Mouse (Mus musculus) heart, postnatal 25 days (tissue): ENCODE results near the gene Grcc10. TPM values are rescaled to one million over a fixed set of nuclear protein-coding genes. Genes with fewer than 3 reads are reported as not detected.

Experiments used
- DNase-seq: peaks from one replicate; pipeline ENCODE4 v3.0.0; 2022; ENCODE audit warnings: low spot score
- intact Hi-C: fragments of 180-260 bp; cut with DNase I; formaldehyde crosslinking; loops from one replicate; pipeline ENCODE4 v1.15.1; 2025
- total RNA-seq, 2 experiments: library from RNA; stranded (reverse); gene quantifications; 2 replicates each; pipeline ENCODE4 v1.2.3; 2021

The Grcc10 gene
- total RNA-seq, 2 experiments from 2014 or later: 274 to 277 TPM

- intact Hi-C loops: loop anchor here (2.0 to 5.0 kb wide), 4 partner anchors 15 to 245 kb away; partner anchors contain the start of genes C1ra, Emg1, Lpcat3 and Phb2
Observed at GRCm38 (mm10) chr6:124757909-124758848, 17.0 kb upstream of the Grcc10 start.

GRCm38 (mm10) chr6:124757351-124757880, 16.2 kb upstream of the Grcc10 start:
- intact Hi-C loops: loop anchor here (2.0 to 5.0 kb wide), 3 partner anchors 15 to 95 kb away; partner anchors contain the start of genes Emg1, Lpcat3 and Phb2

More at GRCm38 (mm10) chr6:124757909-124758848, 17.0 kb upstream of the Grcc10 start:
- DNase-seq: no peak

GRCm38 (mm10) chr6:124756652-124757350, 15.6 kb upstream of the Grcc10 start:
- intact Hi-C loops: loop anchor here (2.0 to 5.0 kb wide), 3 partner anchors 14 to 94 kb away; partner anchors contain the start of genes Emg1, Lpcat3 and Phb2
- peak; percentile 75 for DNase-seq

More at GRCm38 (mm10) chr6:124757351-124757880, 16.2 kb upstream of the Grcc10 start:
- no peak for DNase-seq

DNA sequence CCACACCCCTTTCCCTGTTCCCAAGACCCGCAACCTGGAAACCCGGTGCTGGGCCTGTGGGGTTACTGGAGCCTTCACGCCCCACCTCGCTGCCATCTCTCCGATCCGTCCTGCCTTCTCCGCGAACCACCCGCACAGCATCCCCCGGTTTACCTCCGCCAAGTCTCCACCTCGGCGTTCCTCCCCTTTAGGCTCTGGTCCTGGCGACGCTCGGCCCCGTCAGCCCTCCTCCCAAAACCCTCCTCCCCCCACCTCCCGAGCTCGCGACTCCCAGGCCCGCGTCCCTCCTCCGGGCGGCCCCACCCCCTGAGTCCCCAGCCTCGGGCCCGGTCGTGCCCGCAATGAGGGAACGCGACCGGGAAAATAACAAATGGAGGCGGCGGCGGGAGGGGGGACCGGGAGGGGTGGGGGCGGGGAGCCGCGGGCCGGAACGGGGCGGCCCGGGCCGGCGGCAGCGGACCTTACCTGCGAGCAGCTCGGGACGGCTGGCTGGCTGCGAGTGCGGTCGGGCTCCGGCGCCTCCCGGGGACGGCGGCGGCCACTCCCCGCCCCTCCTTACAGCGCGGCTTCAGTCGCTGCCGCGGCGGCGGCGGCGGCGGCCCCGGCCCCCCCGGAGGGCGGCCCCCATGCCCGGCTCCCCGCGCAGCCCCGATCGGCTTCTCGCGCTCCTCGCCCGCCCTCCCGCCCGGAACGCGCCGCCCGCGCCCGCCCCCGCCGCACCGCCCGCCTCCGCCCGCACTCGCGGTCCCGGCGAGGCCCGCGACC, 14.8 kb upstream of the Grcc10 start, which contains the start of the genes Gm45234 and Atn1:
Gm45234 (minus strand) TSS at position 191 of the 765 bp plus-strand sequence.
Atn1 (minus strand) TSS at position 694 of the 765 bp plus-strand sequence.
- DNase-seq: peak; percentile 60
- intact Hi-C loops: loop anchor here (2.0 to 5.0 kb wide), 3 partner anchors 13 to 94 kb away; partner anchors contain the start of genes Emg1, Lpcat3 and Phb2

- intact Hi-C loops: loop anchor here (5.0 kb wide), 2 partner anchors 43 to 93 kb away; partner anchors contain the start of genes Emg1, Lpcat3 and Phb2
- DNase-seq: no peak
Observed at GRCm38 (mm10) chr6:124755306-124755705, 14.1 kb upstream of the Grcc10 start.

GRCm38 (mm10) chr6:124753861-124754260, 12.7 kb upstream of the Grcc10 start:
- no peak for DNase-seq
- intact Hi-C loops: no loop called here

DNA sequence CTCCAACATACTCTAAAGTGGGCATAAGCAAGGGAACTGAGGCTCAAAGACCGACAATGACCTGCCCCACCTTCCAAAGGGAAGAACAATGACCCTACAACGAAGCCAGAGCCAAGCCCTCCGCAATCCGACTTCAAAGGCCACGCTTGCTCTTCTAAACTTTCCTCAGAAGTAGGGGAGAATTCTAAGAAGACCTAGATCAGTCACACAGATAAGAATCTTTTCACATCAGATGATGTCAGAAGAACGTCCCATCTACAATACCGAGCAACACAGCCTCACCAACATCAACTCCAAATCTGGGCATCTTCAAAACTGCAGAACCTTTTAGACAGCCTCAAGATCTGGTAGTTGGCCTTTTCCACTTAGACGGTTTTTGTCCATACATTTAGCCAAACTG, 9.2 kb upstream of the Grcc10 start:
- DNase-seq: no peak
- intact Hi-C loops: no loop called here

GRCm38 (mm10) chr6:124746654-124747632, 5.8 kb upstream of the Grcc10 start:
- intact Hi-C loops: no loop called here
- DNase-seq: no peak

- DNase-seq: no peak
- intact Hi-C loops: no loop called here
Observed at GRCm38 (mm10) chr6:124746296-124746605, 5.1 kb upstream of the Grcc10 start.

DNA sequence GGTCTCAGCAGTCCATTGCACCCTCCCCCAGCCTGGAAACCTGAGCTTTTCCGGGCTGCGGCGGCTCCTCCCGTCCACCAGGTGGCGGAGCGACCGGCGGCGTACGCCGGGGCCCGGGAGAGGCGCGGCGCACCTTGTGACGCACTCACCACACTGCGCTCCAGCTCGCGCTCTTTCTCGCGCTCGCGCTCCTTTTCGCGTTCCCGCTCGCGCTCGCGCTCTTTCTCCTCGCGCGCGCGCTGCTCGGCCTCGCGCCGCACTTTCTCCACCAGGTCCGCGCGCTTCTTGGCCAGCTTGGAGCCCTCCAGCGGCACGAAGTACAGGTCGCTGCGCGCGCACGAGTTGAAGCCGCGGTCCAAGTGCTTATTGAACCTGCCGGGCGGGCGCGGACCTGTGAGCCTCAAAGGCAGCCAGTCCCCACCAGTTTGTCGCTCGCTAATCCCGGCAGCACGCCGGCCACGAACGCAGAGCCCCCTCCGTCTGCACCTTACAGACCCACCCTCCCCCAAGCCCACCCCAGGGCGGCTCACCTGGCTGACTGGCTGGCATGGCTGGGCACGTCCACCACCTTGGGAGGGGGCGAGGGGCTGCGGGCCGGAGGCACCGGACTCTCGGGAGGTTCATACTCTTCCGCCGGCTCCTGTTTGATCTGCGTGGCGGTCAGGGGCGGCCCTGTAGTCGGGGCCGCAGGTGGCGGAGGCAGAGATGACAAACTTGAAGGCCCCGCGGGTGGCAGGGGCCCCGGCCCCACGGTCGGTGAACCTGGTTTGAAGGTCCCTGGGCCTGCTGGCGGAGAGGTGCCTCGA, 4.5 kb upstream of the Grcc10 start:
- peak; percentile 88 for DNase-seq
- intact Hi-C loops: no loop called here

- no peak for DNase-seq
- intact Hi-C loops: no loop called here
Observed at GRCm38 (mm10) chr6:124744755-124745321, 3.7 kb upstream of the Grcc10 start.

DNA sequence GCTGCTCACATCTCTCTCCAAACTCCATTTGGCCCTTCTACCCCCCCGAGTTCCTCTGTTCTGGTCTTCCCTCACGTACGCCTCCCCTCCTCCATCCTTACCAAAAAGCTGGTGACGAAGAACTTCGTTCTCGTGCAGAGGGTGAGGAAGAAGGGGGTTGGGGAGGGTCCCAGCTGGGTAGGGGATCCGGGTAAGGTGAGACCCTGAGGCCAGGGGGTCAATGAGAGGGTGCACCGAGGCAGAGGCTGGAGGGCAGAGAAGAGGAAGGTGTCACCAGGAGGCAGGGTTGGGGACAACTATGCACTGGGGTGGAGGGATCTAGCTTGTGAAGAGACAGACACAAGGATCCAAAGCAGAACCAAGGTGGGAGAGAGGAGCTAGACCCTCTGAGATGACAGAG, 2.5 kb upstream of the Grcc10 start:
- no peak for DNase-seq
- intact Hi-C loops: loop anchor here (2.0 kb wide), 1 partner anchor 13 kb away; the partner anchor contains the start of genes Atn1 and Gm45234

GRCm38 (mm10) chr6:124742839-124743514, 1.8 kb upstream of the Grcc10 start:
- intact Hi-C loops: loop anchor here (2.0 kb wide), 1 partner anchor 14 kb away; the partner anchor contains the start of genes Atn1 and Gm45234

DNA sequence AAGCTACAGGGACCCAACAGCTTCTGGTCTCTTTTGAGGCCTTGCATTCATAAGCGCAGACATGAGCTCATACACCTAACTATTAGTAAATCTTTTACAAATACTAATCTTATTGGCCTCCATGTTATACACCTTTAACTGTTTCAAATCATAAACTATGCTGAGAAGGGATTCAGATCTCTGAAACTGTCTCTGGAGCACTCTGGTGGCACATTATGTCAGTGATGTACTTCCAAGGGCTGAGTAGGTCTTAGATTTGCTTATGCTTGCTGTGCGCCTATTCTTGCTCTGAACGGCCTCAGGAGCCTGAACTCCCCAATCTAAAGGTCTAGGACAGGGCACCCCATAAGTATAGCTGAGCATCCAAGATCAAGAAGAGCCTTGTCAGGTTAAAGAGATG, 668 bp upstream of the Grcc10 start:
- intact Hi-C loops: loop anchor here (2.0 kb wide), 2 partner anchors 15 to 79 kb away; partner anchors contain the start of genes Atn1, Gm45234 and Lpcat3
- DNase-seq: no peak

More at GRCm38 (mm10) chr6:124742839-124743514, 1.8 kb upstream of the Grcc10 start:
- DNase-seq: no peak

DNA sequence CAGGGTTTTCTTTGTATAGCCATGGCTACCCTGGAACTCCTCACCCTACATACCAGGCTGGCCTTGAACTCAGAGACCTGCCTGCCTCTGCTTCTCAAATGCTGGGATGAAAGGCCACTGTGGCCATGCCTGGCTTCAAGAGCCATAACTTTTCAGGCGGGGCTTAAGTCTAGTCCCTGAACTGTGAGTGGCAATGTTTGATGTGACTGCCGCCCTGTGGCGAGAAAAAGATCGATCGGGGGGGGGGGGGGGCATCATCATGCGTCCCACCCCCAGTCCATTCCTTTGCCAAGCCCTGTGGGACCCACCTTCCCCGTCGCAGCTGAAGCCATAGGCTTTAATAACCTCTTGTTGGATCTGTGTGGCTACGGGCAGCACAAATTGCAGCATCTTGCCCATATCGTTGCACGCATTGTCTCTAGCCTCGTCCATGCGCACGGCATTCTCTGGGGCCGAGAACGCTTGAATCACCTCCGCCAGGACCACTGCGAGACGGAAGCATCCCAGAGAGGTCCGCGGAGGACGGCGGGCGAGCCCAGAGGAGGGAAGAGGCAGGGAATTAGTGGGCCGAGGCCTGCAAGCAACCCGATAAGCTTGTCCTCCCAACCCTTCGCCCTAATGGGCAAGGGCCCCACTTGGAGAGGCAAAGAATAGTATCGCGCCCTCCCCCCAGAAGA, 825 bp downstream of the Grcc10 start:
- intact Hi-C loops: loop anchor here (1.0 to 2.0 kb wide), 2 partner anchors 27 to 78 kb away; partner anchors contain the start of gene Lpcat3
- peak; percentile 41 for DNase-seq
